Mouse (Mus musculus) embryonic fibroblast, embryonic 13.5 days (primary cell): ENCODE data around the gene Hoxa6. TPM values are rescaled to one million over a fixed set of nuclear protein-coding genes. Genes with fewer than 3 reads are reported as not detected.

Experiments used
- H3K27ac ChIP-seq: 2 replicates; pipeline ENCODE4 v1.5.1; 2012; ENCODE audit warnings: low read length, control low read depth, inconsistent platforms; ENCODE audit not compliant: insufficient read depth
- H3K4me1 ChIP-seq: 2 replicates; pipeline ENCODE4 v1.6.1; 2011; ENCODE audit warnings: low read length; ENCODE audit not compliant: control insufficient read depth, insufficient read depth
- H3K4me3 ChIP-seq: 2 replicates; pipeline ENCODE4 v1.5.1; 2011; ENCODE audit warnings: mild to moderate bottlenecking, control low read depth, low read length; ENCODE audit not compliant: insufficient read depth
- CTCF ChIP-seq: IDR thresholded peaks from 2 replicates; pipeline ENCODE4 v1.5.1; 2011; ENCODE audit warnings: mild to moderate bottlenecking, control low read depth, low read length, moderate library complexity, borderline replicate concordance; ENCODE audit not compliant: insufficient read depth
- POLR2A ChIP-seq: IDR thresholded peaks from 2 replicates; pipeline ENCODE4 v1.6.1; 2011; ENCODE audit warnings: low read depth, mild to moderate bottlenecking, control low read depth, low read length, moderate library complexity
- polyA plus RNA-seq: library from polyadenylated mRNA; stranded (reverse); fragments of >200 nt; gene quantifications from 2 replicates; pipeline ENCODE4 v1.2.4, GENCODE M21; 2011; ENCODE audit warnings: low read depth; ENCODE audit not compliant: missing spikeins, insufficient read length

Hoxa6 gene
- polyA plus RNA-seq, 1 experiment: 2.8 TPM

DNA sequence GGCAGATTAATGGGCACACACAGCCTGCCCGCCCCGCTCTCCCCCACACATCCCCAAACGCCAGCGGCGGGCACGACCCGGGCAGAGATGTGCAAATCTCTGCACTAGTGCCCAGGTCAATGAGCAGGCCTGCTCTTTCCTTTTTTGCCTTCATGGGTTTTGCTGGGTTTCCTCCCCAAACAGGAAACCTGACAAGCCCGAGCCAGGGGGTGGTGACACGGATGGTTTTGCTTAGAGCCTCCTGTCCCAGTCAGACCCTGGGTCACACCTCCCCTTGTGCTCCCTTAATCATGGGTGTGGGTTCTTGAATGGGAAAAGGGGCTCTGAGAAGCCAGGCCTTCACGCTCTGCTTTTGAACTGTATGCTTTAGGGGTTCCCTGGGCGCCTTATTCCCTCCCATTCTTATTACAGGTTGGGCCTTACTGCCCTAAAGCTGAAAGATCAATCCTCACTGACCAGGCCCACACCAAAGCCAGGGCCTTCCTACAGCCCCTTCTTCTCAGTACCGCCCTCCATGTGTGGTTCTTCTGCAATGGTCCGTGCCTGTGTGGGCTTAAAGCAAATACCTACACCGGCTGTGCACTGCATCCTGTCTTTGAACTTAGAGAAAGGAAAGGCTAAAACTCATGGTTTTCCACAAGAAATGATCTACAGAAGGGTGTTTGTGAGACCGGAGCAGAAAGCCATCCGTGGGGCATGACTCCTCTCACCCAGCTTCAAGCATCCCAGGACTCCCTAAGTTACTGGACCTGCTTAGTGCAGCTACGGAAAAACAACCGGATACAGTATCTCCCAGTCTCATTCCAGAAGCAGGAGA is 554 bp upstream of the Hoxa6 start:
- no peak overlapping the region; the same call in 1 of the 2 replicates for H3K27ac ChIP-seq
- TF ChIP-seq POLR2A: no peak
- TF ChIP-seq CTCF: no peak
- H3K4me1 ChIP-seq: no peaks in the 10 kb centered on the region
- H3K4me3 ChIP-seq: peak overlapping the region; percentile 33

GRCm38 (mm10) chr6:52207684-52207976 is 892 bp downstream of the Hoxa6 start:
- no peak overlapping the region for H3K4me3 ChIP-seq
- H3K4me1 ChIP-seq: no peaks in the 10 kb centered on the region
- no peak for TF ChIP-seq CTCF
- TF ChIP-seq POLR2A: no peak

GRCm38 (mm10) chr6:52206882-52207683 is 1.4 kb downstream of the Hoxa6 start:
- H3K4me1 ChIP-seq: no peaks in the 10 kb centered on the region
- TF ChIP-seq POLR2A (no peak), CTCF (no peak)
- H3K4me3 ChIP-seq: 0 out of 2 replicates have a peak overlapping the region, but pooled peaks have one; percentile 0
- 0 out of 2 replicates have a peak overlapping the region, but pooled peaks have one; percentile 4 for H3K27ac ChIP-seq

More at GRCm38 (mm10) chr6:52207684-52207976, 892 bp downstream of the Hoxa6 start:
- H3K27ac ChIP-seq: no peak overlapping the region

- peak overlapping the region; percentile 6; the same call in 1 of the 2 replicates for H3K4me3 ChIP-seq
- TF ChIP-seq CTCF: no peak
- TF ChIP-seq POLR2A: no peak
- H3K27ac ChIP-seq: peak overlapping the region; percentile 9
- no peaks in the 10 kb centered on the region for H3K4me1 ChIP-seq
Observed at GRCm38 (mm10) chr6:52205638-52206621, 2.6 kb downstream of the Hoxa6 start.

GRCm38 (mm10) chr6:52205221-52205620 is 3.3 kb downstream of the Hoxa6 start:
- Histone ChIP-seq H3K4me1 (no peaks in the 10 kb centered on the region), H3K4me3 (peak overlapping the region; percentile 5; the same call in 1 of the 2 replicates), H3K27ac (peak overlapping the region; percentile 9; the same call in 1 of the 2 replicates)
- TF ChIP-seq POLR2A: no peak
- no peak for TF ChIP-seq CTCF

DNA sequence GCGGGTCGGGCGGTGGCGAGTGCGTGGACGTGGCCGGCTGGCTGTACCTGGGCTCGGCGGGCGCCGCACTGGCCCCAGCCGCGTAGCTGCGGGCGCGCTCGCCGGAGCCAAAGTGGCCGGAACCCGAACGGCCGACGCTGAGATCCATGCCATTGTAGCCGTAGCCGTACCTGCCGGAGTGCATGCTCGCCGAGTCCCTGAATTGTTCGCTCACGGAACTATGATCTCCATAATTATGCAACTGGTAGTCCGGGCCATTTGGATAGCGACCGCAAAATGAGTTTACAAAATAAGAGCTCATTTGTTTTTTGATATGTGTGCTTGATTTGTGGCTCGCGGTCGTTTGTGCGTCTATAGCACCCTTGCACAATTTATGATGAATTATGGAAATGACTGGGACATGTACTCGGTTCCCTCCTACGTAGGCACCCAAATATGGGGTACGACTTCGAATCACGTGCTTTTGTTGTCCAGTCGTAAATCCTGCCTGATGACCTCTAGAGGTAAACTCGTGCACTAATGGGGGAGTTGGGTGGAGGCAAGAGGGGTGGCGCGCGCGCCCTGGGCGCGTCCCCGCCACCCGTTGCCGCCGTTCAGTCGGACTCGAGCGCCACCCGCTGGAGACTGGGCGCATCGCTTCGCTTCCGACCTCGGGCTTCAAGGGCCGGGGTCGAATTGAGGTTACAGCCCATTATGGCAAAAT is 4.3 kb downstream of the Hoxa6 start, which contains the start of gene Hoxa5:
Hoxa5 (minus strand) TSS at position 538 of the 703 bp plus-strand sequence.
- Histone ChIP-seq H3K4me3 (peak within 1 kb of the TSS; percentile 45), H3K27ac (peak within 1 kb of the TSS; percentile 9; the same call in 1 of the 2 replicates), H3K4me1 (no peaks in the 10 kb centered on the region)
- TF ChIP-seq POLR2A (peak; percentile 49; the same call in 1 of the 2 replicates), CTCF (peak; percentile 80)

DNA sequence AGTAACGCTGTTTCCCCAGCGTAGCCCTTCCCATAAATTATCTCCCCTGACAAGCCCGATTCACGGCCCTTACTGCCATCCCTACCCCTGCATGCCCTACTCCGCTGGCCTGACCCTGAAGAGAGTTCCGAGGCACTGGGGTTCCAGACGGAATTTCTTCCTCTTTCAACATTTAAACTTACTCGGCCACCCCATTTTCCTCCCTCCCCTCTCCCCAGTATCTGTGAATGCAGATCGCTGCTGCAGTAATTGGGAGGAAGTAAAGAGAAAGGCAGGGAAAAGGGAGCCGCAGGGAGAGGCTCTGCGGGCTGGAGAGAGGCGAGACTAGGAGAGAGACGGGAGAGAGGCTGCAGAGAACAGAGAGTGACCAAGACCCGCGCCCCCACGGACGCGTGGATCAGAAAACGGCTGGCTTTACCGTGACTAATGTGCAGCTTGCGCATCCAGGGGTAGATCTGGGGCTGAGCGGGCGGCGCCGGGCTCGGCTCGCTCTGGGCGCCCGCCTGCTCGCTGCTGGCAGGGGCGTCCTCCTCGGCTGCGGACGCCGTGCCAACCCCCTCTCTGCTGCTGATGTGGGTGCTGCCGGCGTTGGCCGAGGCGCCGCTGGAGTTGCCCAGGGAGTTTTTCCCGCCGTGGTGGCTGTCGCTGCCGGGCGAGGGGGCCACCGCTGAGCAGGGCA is 5.0 kb downstream of the Hoxa6 start:
- no peak overlapping the region for H3K27ac ChIP-seq

GRCm38 (mm10) chr6:52203121-52203370 is 5.5 kb downstream of the Hoxa6 start:
- TF ChIP-seq POLR2A (no peak), CTCF (no peak)
- no peaks in the 10 kb centered on the region for H3K4me1 ChIP-seq
- peak overlapping the region; percentile 45 for H3K4me3 ChIP-seq
- H3K27ac ChIP-seq: no peak overlapping the region

More for the DNA sequence above, 5.0 kb downstream of the Hoxa6 start:
- no peaks in the 10 kb centered on the region for H3K4me1 ChIP-seq
- peak overlapping the region; percentile 45 for H3K4me3 ChIP-seq
- TF ChIP-seq CTCF: no peak
- no peak for TF ChIP-seq POLR2A
